Mouse (Mus musculus) ES-Bruce4 (cell line): Measurements from ENCODE around the gene Pspn.

Source experiments
- CTCF ChIP-seq: IDR thresholded peaks from one replicate; pipeline ENCODE4 v1.8.1; 2011; ENCODE audit warnings: low read depth, low read length
- EP300 ChIP-seq: IDR thresholded peaks from 2 replicates; pipeline ENCODE4 v1.6.1; 2011; ENCODE audit warnings: low read depth, low read length; ENCODE audit not compliant: insufficient read depth
- POLR2A ChIP-seq: IDR thresholded peaks from one replicate; pipeline ENCODE4 v1.8.1; 2011; ENCODE audit warnings: low read length; ENCODE audit not compliant: insufficient read depth

- no peak for TF ChIP-seq CTCF
- TF ChIP-seq EP300, result no peak
- TF ChIP-seq POLR2A, result no peak
Observed at GRCm38 (mm10) chr17:56975391-56975790, 24.4 kb downstream of the Pspn start.
